Mouse (Mus musculus): Measurements from ENCODE around the gene Fez1. TPM values are rescaled to one million over a fixed set of nuclear protein-coding genes. Genes with fewer than 3 reads are reported as not detected.
A peak's percentile ranks its signal among the peaks of the same experiment; 100 is the strongest.

The Fez1 gene
- polyA plus RNA-seq, 1 experiment from 2014 or later = 74.2 TPM

GRCm38 (mm10) chr9:36808126-36808785, 13.4 kb upstream of the Fez1 start:
- WGBS = 88% methylated on average over 5 of the region's 5 CpGs
- Histone ChIP-seq H3K4me1 (peaks cover 8% of the 10 kb centered on the region; the same call in 1 of the 2 replicates), H3K9me3 (no peaks in the 10 kb centered on the region), H3K27me3 (replicated peaks; ENCODE audit: low read depth, poor library complexity, severe bottlenecking) (no peaks in the 10 kb centered on the region), H3K4me3 (no peak overlapping the region), H3K27ac (replicated peaks) (no peak overlapping the region), H3K36me3 (replicated peaks) (no peaks in the 10 kb centered on the region)
- no peak for DNase-seq (ENCODE audit: low spot score)

DNA sequence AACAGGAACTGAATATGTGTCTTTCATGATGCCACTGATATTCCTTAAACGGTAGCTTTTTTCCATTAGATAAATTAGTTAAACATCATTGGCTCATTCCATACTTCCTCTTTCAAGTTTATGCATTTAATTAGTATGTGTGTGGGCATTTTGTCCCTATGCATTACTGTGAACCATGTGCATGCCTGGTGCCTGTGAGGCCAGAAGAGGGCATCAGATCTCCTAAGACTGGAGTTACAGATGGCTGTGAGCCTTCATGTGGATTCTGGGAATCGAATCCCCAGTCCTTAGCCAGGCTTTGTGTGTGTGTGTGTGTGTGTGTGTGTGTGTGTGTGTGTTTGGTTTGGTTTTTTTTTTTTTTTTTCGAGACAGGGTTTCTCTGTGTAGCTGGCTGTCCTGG, 7.2 kb upstream of the Fez1 start:
- Histone ChIP-seq H3K4me1 (0 out of 2 replicates have a peak, but pooled peaks cover 3% of the 10 kb centered on the region), H3K9me3 (no peaks in the 10 kb centered on the region), H3K27me3 (replicated peaks; ENCODE audit: low read depth, poor library complexity, severe bottlenecking) (no peaks in the 10 kb centered on the region), H3K4me3 (no peak overlapping the region), H3K27ac (replicated peaks) (no peak overlapping the region), H3K36me3 (replicated peaks) (no peaks in the 10 kb centered on the region)
- DNase-seq (ENCODE audit: low spot score) = no peak
- WGBS = 74% methylated on average over 2 of the region's 3 CpGs

DNA sequence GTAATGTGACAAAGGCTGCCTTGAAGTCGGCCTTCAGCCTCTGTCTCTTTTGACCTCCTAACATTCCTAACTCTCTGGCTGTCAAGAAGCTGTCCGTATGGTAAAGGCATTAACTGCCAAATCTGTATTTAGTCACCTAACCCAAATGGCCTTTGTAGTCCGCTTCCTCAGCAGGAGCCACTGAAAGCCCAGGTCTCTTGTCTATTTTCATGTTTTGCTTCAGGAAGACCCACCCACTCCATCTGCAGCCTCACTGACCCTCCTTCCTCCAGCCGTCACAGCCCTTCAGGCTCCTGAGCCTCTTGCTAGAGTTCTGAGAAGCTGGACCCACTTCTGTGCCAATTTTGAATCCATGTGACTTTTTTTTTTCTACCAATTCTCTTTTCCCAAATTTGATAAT, 2.8 kb upstream of the Fez1 start:
- whole genome bisulfite sequencing = 57% methylated on average over 4 of the region's 4 CpGs
- Histone ChIP-seq H3K4me1 (peaks cover 23% of the 10 kb centered on the region), H3K36me3 (replicated peaks) (no peaks in the 10 kb centered on the region), H3K4me3 (no peak overlapping the region), H3K27me3 (replicated peaks; ENCODE audit: low read depth, poor library complexity, severe bottlenecking) (no peaks in the 10 kb centered on the region), H3K27ac (replicated peaks) (no peak overlapping the region), H3K9me3 (no peaks in the 10 kb centered on the region)
- no peak for DNase-seq (ENCODE audit: low spot score)

- peak overlapping the region; percentile 44 for H3K4me3 ChIP-seq
- DNase-seq (ENCODE audit: low spot score) = no peak
- no peaks in the 10 kb centered on the region for H3K36me3 ChIP-seq (replicated peaks)
- WGBS = 37% methylated on average over 9 of the region's 9 CpGs
- H3K4me1 ChIP-seq = peaks cover 23% of the 10 kb centered on the region
- no peaks in the 10 kb centered on the region for H3K9me3 ChIP-seq
- H3K27me3 ChIP-seq (replicated peaks; ENCODE audit: low read depth, poor library complexity, severe bottlenecking) = no peaks in the 10 kb centered on the region
- H3K27ac ChIP-seq (replicated peaks) = peak overlapping the region; percentile 86
Observed at GRCm38 (mm10) chr9:36820969-36821643, 558 bp upstream of the Fez1 start.

DNA sequence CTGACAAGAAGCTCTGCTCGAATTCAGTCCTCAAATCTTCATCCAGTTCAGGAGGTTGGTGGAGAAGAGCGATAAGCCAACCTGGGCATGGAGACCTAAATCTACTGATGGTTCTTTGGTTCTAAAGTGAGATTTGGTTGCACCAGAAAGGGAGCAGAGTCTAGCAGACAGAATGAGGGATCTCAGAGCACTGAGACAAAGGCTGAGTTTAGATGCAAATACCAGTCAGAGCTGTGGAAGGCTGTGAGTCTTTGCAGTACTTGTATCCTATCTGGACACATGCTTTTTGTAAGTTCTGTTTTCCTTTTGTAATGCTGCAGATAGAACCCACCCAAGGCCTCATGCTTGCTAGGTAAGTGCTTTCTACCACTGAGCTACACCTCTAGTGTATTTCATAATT, 360 bp downstream of the Fez1 start:
- H3K27me3 ChIP-seq (replicated peaks; ENCODE audit: low read depth, poor library complexity, severe bottlenecking) = no peaks in the 10 kb centered on the region
- peak overlapping the region; percentile 86 for H3K27ac ChIP-seq (replicated peaks)
- no peak for DNase-seq (ENCODE audit: low spot score)
- no peaks in the 10 kb centered on the region for H3K9me3 ChIP-seq
- H3K4me1 ChIP-seq = peaks cover 23% of the 10 kb centered on the region
- WGBS = 28% methylated on average over 2 of the region's 2 CpGs
- H3K4me3 ChIP-seq = peak overlapping the region; percentile 44
- H3K36me3 ChIP-seq (replicated peaks) = no peaks in the 10 kb centered on the region

DNA sequence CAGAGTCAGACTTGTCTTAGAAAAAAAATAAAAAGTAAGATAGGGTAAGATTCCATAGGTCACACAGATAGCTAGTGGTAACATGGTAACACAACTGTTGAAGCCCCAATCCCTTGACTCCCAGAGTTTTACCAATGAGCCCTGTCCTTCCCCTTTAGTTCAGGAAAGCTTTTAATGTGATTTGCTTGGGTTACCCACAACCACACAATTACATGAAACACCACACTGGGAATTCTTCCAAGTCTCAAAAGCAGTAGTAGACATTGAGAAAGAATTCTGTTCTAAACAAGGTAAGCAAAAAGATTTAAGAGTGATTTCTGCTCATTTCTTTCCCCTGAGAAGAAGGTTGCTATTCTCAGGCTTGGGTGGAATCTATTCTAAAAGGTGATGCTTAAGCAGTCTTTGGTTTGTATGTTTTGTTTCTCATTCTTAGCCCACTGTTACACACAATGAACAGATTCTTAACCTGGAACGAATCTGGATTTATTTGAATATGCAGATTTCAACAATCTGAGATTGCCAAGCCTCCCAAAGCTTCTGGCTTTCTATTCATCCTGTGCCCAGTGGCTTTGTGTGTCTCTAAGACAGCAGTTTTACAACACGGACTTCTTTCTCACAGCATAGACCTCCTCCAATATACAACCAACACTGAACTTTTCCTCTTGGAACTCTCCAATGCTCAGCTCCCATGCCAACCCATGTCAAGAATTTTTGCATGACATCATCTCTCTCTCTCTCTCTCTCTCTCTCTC, 5.1 kb downstream of the Fez1 start:
- Histone ChIP-seq H3K36me3 (replicated peaks) (no peaks in the 10 kb centered on the region), H3K4me1 (peaks cover 15% of the 10 kb centered on the region), H3K27me3 (replicated peaks; ENCODE audit: low read depth, poor library complexity, severe bottlenecking) (no peaks in the 10 kb centered on the region), H3K9me3 (no peaks in the 10 kb centered on the region), H3K27ac (replicated peaks) (no peak overlapping the region), H3K4me3 (no peak overlapping the region)
- DNase-seq (ENCODE audit: low spot score) = no peak
- 61% methylated on average over 2 of the region's 2 CpGs for WGBS

- no peak for DNase-seq (ENCODE audit: low spot score)
- Histone ChIP-seq H3K4me3 (no peak overlapping the region), H3K4me1 (peaks cover 24% of the 10 kb centered on the region), H3K9me3 (no peaks in the 10 kb centered on the region), H3K27me3 (replicated peaks; ENCODE audit: low read depth, poor library complexity, severe bottlenecking) (peaks cover 17% of the 10 kb centered on the region), H3K27ac (replicated peaks) (no peak overlapping the region), H3K36me3 (replicated peaks) (peaks cover 9% of the 10 kb centered on the region)
- WGBS = 77% methylated on average over 6 of the region's 6 CpGs
Observed at GRCm38 (mm10) chr9:36831401-36831800, 9.7 kb downstream of the Fez1 start.

DNA sequence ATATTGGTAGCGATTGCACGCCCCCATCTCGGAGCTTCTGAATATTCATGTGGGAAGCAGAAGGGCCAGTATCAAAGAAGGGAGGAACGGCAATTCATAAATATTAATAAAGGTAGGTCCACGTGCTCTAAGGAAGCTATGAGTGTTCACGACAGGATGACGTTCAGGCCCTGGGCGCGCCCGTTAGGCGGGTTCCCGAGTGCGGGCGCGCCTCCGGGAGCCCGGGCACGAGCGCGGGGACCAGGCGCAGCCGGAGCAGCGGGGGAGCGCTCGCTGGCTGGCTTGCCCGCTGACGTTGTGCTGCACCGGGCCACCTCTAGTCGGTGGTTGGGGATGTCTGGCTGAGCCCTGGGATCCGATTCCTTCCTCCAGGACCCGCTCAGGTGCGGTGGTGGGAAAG, 10.9 kb downstream of the Fez1 start:
- H3K4me3 ChIP-seq = peak overlapping the region; percentile 70
- H3K4me1 ChIP-seq = peaks cover 24% of the 10 kb centered on the region
- no peaks in the 10 kb centered on the region for H3K9me3 ChIP-seq
- H3K27me3 ChIP-seq (replicated peaks; ENCODE audit: low read depth, poor library complexity, severe bottlenecking) = peaks cover 17% of the 10 kb centered on the region
- H3K27ac ChIP-seq (replicated peaks) = peak overlapping the region; percentile 85
- H3K36me3 ChIP-seq (replicated peaks) = peaks cover 15% of the 10 kb centered on the region
- DNase-seq (ENCODE audit: low spot score) = peak; percentile 88
- WGBS = under 1% methylated on average over 32 of the region's 32 CpGs

- H3K4me3 ChIP-seq = peak overlapping the region; percentile 70
- H3K4me1 ChIP-seq = peaks cover 24% of the 10 kb centered on the region
- 1% methylated on average over 31 of the region's 31 CpGs for WGBS
- H3K36me3 ChIP-seq (replicated peaks) = peaks cover 15% of the 10 kb centered on the region
- H3K9me3 ChIP-seq = no peaks in the 10 kb centered on the region
- H3K27me3 ChIP-seq (replicated peaks; ENCODE audit: low read depth, poor library complexity, severe bottlenecking) = peaks cover 17% of the 10 kb centered on the region
- peak; percentile 51 for DNase-seq (ENCODE audit: low spot score)
- peak overlapping the region; percentile 85 for H3K27ac ChIP-seq (replicated peaks)
Observed at GRCm38 (mm10) chr9:36833043-36833881, 11.6 kb downstream of the Fez1 start.

- H3K36me3 ChIP-seq (replicated peaks) = peaks cover 15% of the 10 kb centered on the region
- H3K27ac ChIP-seq (replicated peaks) = peak overlapping the region; percentile 85
- no peaks in the 10 kb centered on the region for H3K9me3 ChIP-seq
- 44% methylated on average over 3 of the region's 3 CpGs for WGBS
- peak overlapping the region; percentile 70 for H3K4me3 ChIP-seq
- peaks cover 17% of the 10 kb centered on the region for H3K27me3 ChIP-seq (replicated peaks; ENCODE audit: low read depth, poor library complexity, severe bottlenecking)
- no peak for DNase-seq (ENCODE audit: low spot score)
- H3K4me1 ChIP-seq = peaks cover 24% of the 10 kb centered on the region
Observed at GRCm38 (mm10) chr9:36833914-36834313, 12.2 kb downstream of the Fez1 start.

DNA sequence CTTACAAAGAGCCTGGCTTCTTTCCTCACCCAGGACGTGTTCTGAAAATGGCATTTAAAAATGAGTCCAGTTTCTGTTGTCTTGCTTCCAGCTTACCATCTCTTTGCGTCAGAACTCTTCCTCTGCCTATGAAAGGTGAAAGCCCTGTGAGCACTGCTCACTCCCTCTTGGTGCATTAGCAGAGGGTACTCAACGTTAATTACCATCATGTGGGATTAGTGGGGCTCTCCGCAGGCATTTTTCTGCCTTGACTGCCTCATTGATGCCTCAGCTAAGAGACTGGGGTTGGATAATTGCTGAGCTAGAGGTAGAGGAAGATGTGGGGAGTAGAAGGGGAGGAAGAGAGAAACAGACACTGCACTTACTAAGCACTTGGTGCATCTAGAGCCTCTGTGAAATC, 24.7 kb downstream of the Fez1 start:
- H3K27me3 ChIP-seq (replicated peaks; ENCODE audit: low read depth, poor library complexity, severe bottlenecking) = no peaks in the 10 kb centered on the region
- H3K4me3 ChIP-seq = no peak overlapping the region
- 0 out of 2 replicates have a peak, but pooled peaks cover 3% of the 10 kb centered on the region for H3K4me1 ChIP-seq
- H3K9me3 ChIP-seq = no peaks in the 10 kb centered on the region
- DNase-seq (ENCODE audit: low spot score) = no peak
- peaks cover 48% of the 10 kb centered on the region for H3K36me3 ChIP-seq (replicated peaks)
- WGBS = 31% methylated on average over 4 of the region's 4 CpGs
- H3K27ac ChIP-seq (replicated peaks) = no peak overlapping the region

- Histone ChIP-seq H3K4me1 (0 out of 2 replicates have a peak, but pooled peaks cover 3% of the 10 kb centered on the region), H3K27me3 (replicated peaks; ENCODE audit: low read depth, poor library complexity, severe bottlenecking) (no peaks in the 10 kb centered on the region), H3K4me3 (no peak overlapping the region), H3K27ac (replicated peaks) (no peak overlapping the region), H3K9me3 (no peaks in the 10 kb centered on the region), H3K36me3 (replicated peaks) (peaks cover 56% of the 10 kb centered on the region)
- DNase-seq (ENCODE audit: low spot score) = no peak
- 76% methylated on average over 2 of the region's 2 CpGs for WGBS
Observed at GRCm38 (mm10) chr9:36848661-36849060, 27.0 kb downstream of the Fez1 start.
